Mouse (Mus musculus): ENCODE results near the gene Cnr2. TPM values are rescaled to one million over a fixed set of nuclear protein-coding genes. Genes with fewer than 3 reads are reported as not detected.

Cnr2 gene
- total and polyA plus RNA-seq, 3 experiments = 6.8 to 10.2 TPM; not detected in 1

DNA sequence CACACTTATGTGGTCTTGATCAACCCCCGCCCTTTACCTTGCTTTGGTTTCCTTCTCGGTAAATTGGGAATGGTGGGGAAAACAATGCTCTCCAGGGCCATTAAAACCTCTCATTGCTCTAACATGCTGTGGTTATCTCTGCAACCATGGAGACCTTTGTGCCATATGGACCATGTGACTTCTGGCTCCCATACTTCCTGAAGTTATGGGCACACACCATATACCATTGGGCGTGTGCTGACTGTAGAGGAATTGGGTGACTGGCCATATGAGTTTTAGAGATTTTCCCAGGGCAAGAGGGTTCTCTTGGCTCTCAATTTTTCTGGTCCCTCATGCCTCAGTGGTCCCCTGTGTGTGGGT is 24.1 kb downstream of the Cnr2 start:
- no peak for DNase-seq (ENCODE audit: low read depth, low spot score)
- no peak for TF ChIP-seq POLR2AphosphoS2 (IDR thresholded peaks at IDR 0.05; ENCODE audit: low read length)
- peak; percentile 7; the same call in 1 of the 2 replicates for TF ChIP-seq SIN3A (IDR thresholded peaks at IDR 0.05; ENCODE audit: low read length)
- no peak for TF ChIP-seq ELF1 (IDR thresholded peaks at IDR 0.05; ENCODE audit: low read depth, low read length)
- TF ChIP-seq CTCF (IDR thresholded peaks at IDR 0.05 in 2 of 3, conservative IDR thresholded peaks at IDR 0.05 in 1 of 3; ENCODE audit: control insufficient read depth in 1 of 3, insufficient read depth in 1 of 3, low read depth in 2 of 3, low read length in 3 of 3, poor library complexity in 1 of 3, severe bottlenecking in 1 of 3) = no peak
- TF ChIP-seq USF1 (IDR thresholded peaks at IDR 0.05; ENCODE audit: low read depth, low read length) = peak; percentile 85
- no peak for TF ChIP-seq TAL1 (IDR thresholded peaks at IDR 0.05; ENCODE audit: low read length)
- TF ChIP-seq EP300 (IDR thresholded peaks at IDR 0.05; ENCODE audit: low read depth in 1 of 2, low read length in 2 of 2) = no peak
- 0 out of 2 replicates have a peak, but pooled peaks have one; percentile 9 for TF ChIP-seq ETS1 (IDR thresholded peaks at IDR 0.05; ENCODE audit: low read depth, low read length)
- no peak for TF ChIP-seq HCFC1 (IDR thresholded peaks at IDR 0.05; ENCODE audit: low read depth, low read length)
- TF ChIP-seq GABPA (IDR thresholded peaks at IDR 0.05; ENCODE audit: low read depth, low read length) = no peak
- no peak for TF ChIP-seq MAZ (IDR thresholded peaks at IDR 0.05; ENCODE audit: low read depth, low read length)
- TF ChIP-seq GATA1 (IDR thresholded peaks at IDR 0.05; ENCODE audit: low read depth, low read length) = no peak
- TF ChIP-seq RAD21 (IDR thresholded peaks at IDR 0.05; ENCODE audit: low read depth, low read length) = no peak
- no peak for TF ChIP-seq JUND (IDR thresholded peaks at IDR 0.05; ENCODE audit: low read depth, low read length)
- peak; percentile 79; the same call in 1 of the 2 replicates for TF ChIP-seq MXI1 (IDR thresholded peaks at IDR 0.05; ENCODE audit: low read depth, low read length)
- TF ChIP-seq MAX (IDR thresholded peaks at IDR 0.05; ENCODE audit: low read length) = peak; percentile 70
- 0 out of 2 replicates have a peak, but pooled peaks have one; percentile 9 for TF ChIP-seq MYC (IDR thresholded peaks at IDR 0.05; ENCODE audit: low read depth, low read length)
- no peak for TF ChIP-seq CHD1 (IDR thresholded peaks at IDR 0.05; ENCODE audit: low read depth, low read length)
- no peak for TF ChIP-seq SMC3 (IDR thresholded peaks at IDR 0.05; ENCODE audit: low read depth, low read length)
- TF ChIP-seq USF2 (IDR thresholded peaks at IDR 0.05; ENCODE audit: borderline replicate concordance in 1 of 2, insufficient read depth in 1 of 2, low read depth in 1 of 2, low read length in 2 of 2) = 0 out of 4 replicates have a peak, but pooled peaks of 1 of the 2 experiments have one; percentile 33
- no peak for TF ChIP-seq E2F4 (IDR thresholded peaks at IDR 0.05; ENCODE audit: borderline replicate concordance, low read depth, low read length)
- Histone ChIP-seq H3K9ac (ENCODE audit: control insufficient read depth, low read depth, low read length, poor library complexity, severe bottlenecking) (peak overlapping the region; percentile 52), H3K27me3 (ENCODE audit: control insufficient read depth in 1 of 2, insufficient read depth in 2 of 2, low read length in 2 of 2) (no peaks in the 10 kb centered on the region), H3K9me3 (replicated peaks; ENCODE audit: insufficient read depth, low read length) (no peaks in the 10 kb centered on the region), H3K27ac (ENCODE audit: control insufficient read depth, low read depth, low read length) (peak overlapping the region; percentile 90), H3K36me3 (ENCODE audit: control insufficient read depth in 1 of 2, insufficient read depth in 2 of 2, low read length in 2 of 2) (peaks cover 0 to 20% of the 10 kb centered on the region in 2 experiments; a peak in 2 of 4 replicates), H3K79me2 (ENCODE audit: control insufficient read depth, insufficient read depth, low read length, poor library complexity) (peaks cover 11% of the 10 kb centered on the region), H3K4me1 (ENCODE audit: control insufficient read depth in 1 of 2, insufficient read depth in 2 of 2, low read length in 2 of 2) (peaks cover 3 to 26% of the 10 kb centered on the region in 2 experiments), H3K4me3 (ENCODE audit: control insufficient read depth in 1 of 2, insufficient read depth in 1 of 2, low read depth in 2 of 2, low read length in 2 of 2) (peak overlapping the region; percentile 34 to 46)
